Mouse (Mus musculus) urinary bladder, adult 18-20 months (tissue): ENCODE measurements around the gene Cox16.
"Not testable (repeated sequence)": the region's sequence is repeated elsewhere in the genome, so short reads cannot be mapped to it uniquely, and the experiment has no call there.

Experiments
- DNase-seq, 2 experiments: peaks; one replicate each; pipeline ENCODE4 v3.0.0; 2022; ENCODE audit warnings: low spot score in 2 of 2, mixed read lengths in 2 of 2

Gene Cox16

DNA sequence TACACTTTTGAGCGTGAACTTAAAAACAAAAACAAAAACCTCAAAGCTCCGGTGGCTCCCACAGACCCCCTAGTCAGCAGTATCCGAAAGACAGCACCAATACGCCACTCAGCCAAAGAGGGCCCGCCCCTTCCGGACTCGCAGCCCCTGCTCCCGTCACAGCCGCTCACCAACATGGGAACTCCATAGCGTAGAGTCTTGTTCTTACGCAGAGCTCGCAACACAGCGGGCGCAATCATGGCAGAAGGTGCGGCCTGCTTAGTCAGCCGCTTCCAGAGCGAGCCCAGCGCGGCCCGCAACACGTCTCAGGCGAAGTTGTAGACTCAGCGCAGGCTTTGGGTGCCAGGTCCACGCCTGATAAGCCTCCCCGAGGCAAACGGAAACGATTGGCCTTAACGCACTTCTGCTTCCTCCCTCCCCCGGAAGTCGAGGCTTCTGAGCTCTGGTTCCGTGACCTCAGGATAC is at the start of gene Cox16:
Gene Cox16 (minus strand): TSS at position 401 of the 465 bp plus-strand sequence.
- DNase-seq: peak; percentile 78 to 85

DNA sequence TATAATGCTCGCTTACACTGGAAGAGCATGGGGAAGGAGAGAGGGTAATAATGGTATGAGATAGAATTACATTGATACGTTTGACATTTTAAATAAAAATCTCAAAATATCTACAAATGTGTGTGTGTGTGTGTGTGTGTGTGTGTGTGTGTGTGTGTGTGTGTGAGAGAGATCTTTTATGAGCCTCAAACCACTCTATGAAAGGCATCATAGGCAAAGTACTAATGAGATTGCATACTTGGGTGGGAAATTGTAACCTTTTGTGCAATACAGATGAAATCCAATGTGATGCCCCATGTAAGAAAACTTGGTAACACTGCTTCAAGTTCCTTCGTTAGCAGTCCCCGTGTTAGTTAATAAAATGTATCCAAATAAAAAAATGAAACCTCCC is 48.1 kb upstream of the Cox16 start:
- no peak for DNase-seq

DNA sequence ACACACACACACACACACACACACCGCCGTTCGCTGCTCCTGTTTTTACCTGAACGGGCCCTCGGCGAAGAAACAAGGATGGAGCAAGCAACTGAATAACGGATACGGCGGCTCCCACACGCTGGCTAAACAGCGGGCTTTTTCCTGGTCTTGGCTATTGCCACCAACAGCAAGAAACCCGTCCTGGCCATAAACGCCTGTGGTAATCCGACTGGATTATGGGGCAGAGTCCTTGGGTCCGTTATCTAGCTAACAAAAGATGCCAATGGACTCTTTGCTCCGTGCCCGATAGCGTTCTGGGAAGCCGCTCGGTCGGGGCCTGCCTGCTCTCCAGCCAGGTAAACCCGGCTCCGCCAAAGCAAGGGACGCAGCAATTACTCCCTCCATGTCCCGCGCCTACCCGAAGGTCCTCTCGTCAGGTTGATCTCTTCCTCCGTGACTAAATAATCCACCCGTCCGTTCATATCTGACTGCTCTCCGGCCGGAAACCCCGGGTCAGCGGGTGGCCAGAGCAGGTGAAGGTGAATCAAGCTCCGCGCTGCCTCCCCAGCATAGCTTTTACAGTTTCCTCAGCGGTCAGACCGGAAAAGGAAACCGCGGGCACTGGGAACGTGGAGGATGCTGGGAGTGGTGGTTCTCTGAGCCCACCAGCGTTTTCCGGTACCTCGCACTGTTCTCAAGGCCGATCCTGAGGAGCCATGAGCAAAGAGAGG is 47.5 kb upstream of the Cox16 start, which contains the start of the genes Gm20498 and Synj2bp:
Gene Gm20498 (minus strand): TSS at position 590 of the 713 bp plus-strand sequence.
Gene Synj2bp (minus strand): TSS at position 596 of the 713 bp plus-strand sequence.
- peak; percentile 81 for DNase-seq

DNA sequence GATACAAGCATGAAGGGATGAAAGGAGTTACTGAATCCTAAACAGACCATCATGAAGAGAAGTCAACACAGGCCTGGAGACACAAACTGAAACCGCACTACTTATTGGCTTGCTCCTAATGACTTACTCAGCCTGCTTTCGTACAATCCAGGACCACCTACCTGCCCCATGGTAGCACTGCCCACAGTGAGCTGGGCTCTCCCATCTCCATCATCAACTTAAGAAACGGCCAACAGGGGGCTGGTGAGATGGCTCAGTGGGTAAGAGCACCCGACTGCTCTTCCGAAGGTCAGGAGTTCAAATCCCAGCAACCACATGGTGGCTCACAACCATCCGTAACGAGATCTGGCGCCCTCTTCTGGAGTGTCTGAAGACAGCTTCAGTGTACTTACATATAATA is 45.7 kb upstream of the Cox16 start:
- not testable (repeated sequence) for DNase-seq

DNA sequence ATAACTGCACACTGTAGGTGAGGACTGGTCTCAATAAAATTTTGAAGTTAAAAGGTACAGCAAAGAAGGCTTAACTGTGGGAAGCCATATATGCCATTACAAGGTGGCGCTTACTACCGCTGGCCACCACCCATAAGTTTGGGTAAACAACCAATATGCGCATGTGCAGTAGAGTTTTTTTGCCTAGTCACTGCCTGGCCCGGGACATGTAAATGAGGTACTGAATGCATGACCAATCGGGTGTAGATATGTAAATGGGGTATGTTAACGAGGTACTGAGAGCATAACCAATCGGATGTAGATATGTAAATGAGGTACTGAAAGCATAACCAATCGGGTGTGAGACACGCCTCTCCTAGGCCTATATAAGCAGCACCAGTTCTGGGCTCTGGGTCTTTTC is 12.0 kb upstream of the Cox16 start:
- DNase-seq: not testable (repeated sequence)

DNA sequence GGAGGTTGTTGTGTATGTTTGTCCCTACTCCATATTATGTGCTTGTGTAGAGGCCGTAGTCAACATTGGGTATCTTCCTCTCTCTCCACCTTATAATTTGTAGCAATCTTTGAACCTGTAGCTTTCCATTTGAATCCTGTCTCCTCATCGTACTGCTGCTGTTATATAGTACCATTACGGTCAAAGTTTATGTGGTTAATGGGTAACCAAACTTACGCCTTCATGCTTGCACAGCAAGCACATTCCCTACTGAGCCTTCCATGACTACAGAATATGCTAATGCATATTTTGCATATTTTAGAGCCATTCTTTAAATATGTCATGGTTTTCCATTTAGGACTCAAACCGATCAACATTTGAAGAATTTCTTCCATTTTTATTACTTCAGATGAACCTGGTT is 5.6 kb upstream of the Cox16 start:
- DNase-seq: no peak

DNA sequence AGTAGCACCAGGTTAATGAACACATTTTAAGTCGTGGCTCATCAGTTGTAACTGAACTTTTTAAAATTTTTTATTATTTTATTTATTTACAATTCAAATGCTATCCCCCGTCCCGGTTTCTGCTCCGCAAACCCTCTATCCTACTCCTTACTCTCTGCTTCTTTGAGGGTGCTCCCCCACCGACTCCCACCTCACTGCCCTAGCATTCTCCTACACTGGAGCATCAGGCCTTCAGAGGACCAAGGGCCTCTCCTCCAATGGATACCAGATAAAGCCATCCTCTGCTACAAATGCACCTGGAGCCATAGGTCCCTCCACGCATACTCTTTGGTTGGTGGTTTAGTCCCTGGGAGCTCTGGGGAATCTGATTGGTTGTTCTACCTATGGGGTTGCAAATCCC is 384 bp upstream of the Cox16 start:
- DNase-seq: no peak

DNA sequence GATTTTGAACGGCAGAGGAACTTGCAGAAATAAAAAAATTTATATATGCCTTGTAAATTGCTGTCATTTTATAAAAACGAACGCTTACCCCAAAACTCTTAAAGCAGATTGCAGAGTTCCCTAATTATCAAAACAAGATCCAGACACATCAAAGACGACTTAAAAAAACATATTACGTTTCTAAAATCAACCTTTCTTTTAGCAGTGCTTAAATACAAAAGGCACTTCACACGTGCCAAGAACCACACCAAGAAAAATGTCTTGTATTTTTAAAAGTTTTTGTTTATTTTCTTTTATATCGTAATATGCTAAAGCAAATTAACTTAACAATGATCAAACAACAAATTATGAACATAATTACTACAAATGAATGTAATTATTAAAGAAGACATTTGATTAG is 715 bp downstream of the Cox16 start:
- no peak for DNase-seq

DNA sequence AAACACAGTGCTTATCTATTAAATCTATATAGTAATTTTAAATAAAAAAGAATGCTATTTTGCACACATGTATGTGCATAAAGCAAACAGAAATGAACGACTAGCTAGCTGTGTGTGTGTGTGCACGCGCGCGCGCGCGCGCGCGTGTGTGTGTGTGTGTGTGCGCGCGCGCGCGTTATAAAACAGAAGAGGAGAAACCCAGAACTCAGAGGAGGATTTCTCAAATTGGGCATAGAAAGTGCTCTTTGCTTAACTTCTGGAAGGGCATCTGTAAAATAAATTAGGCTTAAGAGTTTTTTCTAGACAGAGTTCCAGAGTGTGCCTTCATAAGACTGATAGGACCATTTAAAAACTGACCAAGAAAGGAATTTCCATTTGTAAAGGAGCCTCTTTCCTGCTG is 1.3 kb downstream of the Cox16 start:
- DNase-seq: no peak

DNA sequence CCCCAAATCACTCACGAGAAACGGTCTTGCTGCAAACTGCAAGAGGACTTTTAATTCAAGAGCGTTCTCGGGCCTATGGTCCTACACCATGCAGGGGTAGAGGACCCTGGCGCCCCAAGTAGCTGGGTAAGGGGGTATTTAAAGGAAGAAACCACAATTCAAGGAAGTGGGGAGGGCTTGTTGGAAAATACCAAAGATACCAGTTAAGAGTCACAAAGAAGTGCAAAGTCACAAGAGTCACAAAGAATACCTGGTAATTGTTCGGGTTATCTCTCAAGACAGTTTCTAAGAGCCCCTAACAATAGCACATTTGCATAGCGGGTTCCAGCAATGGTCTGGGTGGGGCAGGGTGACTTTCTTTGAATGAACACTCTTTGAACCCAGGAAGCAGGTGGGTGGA is 25.9 kb downstream of the Cox16 start:
- DNase-seq: not testable (repeated sequence)

DNA sequence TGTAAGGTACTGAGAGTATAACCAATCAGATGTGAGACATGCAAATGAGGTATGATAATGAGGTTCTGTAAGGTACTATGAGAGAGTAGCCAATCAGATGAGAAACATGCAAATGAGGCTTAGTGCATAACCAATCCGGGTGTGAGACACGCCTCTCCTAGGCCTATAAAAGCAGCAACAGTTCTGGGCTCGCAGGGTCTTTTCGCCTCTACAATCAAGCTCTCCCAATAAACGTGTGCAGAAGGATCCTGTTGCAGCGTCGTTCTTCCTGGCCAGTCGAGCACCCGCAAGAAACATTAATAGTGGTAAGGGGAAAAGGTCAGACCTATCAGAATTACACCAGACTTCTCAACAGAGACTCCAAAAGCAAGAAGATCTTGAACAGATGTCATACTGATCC is 45.9 kb downstream of the Cox16 start:
- not testable (repeated sequence) for DNase-seq

DNA sequence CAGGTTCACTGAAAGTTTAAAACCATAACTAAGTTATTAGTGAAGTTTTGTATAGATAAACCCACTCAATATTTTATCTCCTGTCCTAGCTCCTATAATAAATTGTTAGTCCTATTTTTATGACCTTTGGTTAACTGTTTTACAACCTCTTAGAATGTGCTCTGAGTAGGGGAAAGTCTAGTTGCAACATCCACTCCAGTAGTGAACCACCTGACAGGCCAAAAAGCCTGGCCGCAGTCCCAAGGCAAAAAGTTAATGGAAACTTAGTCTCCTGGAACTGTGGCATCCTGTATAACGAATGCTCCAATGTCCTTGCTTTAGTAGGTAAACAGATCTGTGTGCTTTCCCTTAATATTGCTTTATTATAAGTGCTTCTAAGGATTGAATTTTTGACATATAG is 50.1 kb downstream of the Cox16 start:
- DNase-seq: not testable (repeated sequence)

DNA sequence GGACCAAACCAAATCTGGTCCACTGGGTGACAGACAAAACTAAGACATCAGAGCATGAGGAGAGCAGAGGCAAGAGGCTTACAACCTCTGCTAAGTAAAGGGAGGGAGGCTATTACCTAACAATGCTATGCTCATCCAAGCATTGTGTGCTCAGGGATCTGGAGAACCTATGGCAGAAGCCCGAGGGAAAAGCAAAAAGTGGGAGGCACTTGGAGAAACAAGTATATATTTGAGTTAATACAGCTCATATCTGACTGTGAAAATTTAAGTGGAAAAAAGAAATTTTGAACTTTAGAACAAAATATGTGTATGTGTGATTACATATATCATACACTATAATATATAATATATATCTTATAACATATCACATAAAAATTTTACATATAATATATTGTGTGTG is 63.1 kb downstream of the Cox16 start, which contains the start of gene Adam4:
Gene Adam4 (minus strand): TSS at position 101 of the 400 bp plus-strand sequence.
- DNase-seq: no peak

DNA sequence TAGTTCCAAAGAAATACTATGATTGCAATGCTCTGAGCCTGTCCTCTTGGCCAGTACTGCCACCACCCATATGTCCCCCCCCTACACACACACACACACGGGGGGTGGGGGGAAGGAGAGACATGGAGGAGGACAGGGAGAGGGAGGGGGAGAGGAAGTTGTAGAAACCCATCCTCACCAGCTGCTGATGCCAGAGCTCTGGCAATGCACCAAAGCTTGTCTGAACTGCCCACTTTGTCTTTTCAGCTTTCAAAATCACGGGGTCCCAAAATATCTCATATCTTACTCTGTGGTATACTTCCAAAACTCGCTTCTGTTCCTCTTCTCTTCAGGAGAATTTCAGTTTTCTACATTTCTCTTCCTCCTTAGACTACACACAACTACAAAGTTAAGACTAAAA is 71.7 kb downstream of the Cox16 start:
- no peak for DNase-seq

DNA sequence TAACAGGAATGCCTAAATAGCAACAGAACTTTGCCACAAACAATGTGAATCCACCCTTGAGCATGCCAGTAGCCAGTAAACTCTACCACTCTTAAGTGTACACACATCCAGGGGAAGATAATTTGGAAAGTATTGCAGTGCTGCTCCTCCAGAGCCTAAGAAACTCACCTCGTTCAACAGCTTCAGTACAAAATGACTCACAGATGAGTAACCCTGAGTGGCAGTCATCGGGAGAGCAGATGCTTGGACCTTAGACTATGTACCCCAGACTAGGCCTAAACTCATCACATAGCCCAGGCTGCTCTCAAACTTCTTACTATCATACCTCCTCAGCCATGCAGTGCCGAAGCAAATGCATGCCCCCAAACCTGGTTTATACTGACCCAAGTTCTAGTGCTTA is 76.0 kb downstream of the Cox16 start:
- DNase-seq: no peak

DNA sequence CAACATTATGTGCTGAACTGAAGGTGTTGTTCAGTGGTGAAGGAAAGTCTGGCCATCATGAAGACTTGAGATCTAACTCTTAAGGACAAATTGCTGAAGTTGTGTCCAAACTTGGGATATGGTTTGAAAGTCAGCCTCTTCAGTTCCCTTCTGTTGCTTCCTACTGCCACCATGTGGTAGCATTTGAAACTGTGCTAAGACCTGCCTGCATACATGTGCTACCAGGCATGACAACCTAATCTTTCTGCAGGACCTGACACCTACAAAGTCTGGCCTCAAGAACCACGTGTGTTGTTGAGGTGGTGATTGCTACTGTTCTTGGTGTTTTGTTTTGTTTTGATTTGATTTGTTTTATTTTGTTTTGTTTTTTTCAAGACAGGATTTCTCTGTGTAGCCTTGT is 82.7 kb downstream of the Cox16 start:
- peak in 1 of 2 experiments; percentile 11 for DNase-seq

DNA sequence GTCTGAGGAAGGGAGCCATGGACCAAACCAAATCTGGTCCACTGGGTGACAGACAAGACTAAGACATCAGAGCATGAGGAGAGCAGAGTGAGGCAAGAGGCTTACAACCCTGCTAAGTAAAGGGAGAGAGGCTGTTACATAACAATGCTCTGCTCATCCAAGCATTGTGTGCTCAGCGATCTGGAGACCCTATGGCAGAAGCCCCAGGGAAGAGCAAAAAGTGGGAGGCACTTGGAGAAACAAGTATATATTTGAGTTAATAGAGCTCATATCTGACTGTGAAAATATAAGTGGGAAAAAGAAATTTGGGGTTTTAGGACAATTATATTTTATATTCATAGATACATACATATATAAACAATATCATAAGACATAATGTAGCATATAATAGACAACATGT is 105.6 kb downstream of the Cox16 start, which contains the start of gene Gm4787:
Gene Gm4787 (minus strand): TSS at position 101 of the 400 bp plus-strand sequence.
- not testable (repeated sequence) for DNase-seq

DNA sequence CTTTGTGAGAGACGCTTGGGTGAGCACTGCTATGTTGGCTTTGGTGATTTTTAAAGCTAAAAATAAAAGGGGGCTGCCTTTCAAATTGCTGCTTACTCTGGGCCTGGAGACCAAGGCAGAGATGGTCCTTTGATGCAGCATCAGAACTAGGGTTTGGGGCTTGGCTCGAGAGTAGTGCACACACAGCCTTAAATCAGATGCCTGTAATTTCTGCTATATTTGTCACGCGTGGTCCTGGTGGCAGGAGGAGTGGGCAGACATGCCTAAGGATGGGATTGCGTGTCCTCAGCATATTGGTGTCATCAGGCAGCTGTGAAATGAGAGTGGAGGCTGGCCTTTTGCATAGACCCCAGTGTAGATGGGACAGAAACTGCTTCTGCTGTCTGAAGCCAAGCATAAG is 151.1 kb downstream of the Cox16 start:
- DNase-seq: no peak

DNA sequence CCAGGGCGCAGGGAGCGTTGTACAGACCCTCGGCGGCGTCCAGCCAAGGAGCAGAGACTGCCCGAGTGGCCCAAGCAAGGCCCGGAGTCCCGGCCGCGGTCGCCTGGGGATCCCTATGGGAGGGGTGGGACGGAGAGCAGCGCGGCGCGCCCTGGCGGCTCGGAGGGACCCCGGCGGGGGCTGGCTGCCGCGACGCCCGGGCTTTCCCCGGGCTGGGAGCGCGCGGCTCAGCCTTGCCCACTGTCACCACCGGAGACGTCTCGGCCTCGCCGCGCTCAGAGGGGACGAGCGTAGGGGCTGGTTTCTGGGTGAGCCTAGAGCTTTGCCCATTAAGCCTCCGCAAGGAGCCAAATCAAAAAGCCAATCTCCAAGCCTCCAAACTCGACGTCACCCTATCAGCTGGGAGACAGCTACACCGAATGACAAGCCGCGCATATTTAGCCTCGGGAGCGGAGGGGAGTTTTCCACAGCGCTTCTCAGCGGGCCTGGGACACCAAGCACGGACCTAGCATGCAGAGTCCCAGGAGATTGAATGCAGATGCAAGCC is 152.0 kb downstream of the Cox16 start, which contains the start of gene Slc8a3:
Gene Slc8a3 (minus strand): TSS at position 306 of the 547 bp plus-strand sequence.
- DNase-seq: peak in 1 of 2 experiments; percentile 5

DNA sequence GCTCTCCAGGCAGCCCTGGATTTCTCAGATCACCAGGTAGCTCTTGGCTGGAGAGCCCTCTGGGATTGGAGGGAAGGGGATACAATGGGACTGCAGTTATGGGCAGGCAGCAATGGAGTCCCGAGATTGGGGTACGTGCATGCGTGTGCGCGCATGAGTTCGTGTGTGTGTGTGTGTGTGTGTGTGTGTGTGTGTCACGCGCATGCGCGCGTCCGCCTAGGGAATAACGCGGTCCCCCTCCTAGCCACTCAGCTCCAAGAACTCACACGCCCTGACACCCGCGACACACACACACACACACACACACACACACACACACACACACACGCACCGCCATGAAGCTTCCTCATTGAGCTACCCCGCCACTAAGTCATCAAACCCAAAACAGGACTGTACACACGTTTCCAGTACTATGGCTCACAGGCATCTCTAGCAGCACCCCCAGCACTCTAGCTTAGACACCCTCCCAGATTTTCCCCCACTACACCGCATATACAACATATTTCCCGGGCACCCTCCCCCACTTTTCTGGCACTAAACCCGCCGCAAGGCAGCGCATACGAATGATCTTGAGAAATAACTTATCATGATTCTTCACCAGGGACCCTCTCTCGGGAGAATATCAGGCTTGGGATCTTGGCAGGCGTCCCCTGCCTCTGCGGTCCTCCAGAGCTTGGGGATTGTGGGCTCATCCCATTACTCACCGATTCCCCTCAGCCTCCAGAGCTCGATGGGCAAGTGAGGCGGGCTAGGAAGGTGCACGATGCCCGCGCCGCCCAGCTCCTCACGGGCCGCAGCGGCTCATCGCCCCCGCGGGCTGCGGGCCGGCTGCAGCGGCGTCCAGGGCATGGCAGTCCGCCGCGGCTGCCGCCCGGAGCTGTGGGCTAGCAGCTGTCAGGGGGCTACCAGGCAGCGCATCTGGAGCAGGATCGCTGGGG is 152.7 kb downstream of the Cox16 start:
- peak in 1 of 2 experiments; percentile 12 for DNase-seq

DNA sequence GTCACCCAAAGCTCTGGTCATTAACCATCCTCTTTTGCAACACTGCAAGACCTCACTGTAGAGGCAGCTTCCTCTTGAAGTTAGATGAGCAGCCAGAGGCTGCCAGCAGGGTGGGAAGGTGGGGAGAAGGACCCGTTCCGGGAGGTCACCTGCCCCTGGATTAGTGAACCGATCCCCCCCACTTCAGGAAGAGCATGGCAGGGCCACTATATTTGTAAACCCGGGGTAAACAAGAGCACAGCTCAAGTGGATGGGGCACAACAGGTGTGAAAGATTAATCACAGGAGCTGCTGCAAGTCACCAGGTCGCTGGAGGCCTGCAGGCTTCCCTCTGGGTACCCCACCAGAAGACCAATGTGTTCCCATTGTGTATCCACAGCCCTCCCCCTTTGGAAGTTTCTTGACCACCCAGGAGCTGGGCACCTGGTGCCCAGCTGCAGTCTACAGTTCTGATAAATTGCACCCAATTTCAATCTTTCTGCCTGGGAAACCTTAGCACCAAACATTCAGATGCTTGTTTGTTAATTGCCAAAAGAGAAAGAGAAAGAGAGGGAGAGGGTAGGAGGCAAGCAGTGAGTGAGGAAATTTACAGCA is 153.8 kb downstream of the Cox16 start:
- DNase-seq: no peak
